Mouse (Mus musculus): ENCODE measurements around the gene Clstn2. TPM values are rescaled to one million over a fixed set of nuclear protein-coding genes. Genes with fewer than 3 reads are reported as not detected.

Clstn2 gene
- total and polyA plus RNA-seq, 2 experiments = 0.28 to 0.31 TPM

- Histone ChIP-seq H3K27me3 (ENCODE audit: control insufficient read depth, insufficient read depth, low read length) (no peaks in the 10 kb centered on the region), H3K4me1 (ENCODE audit: control insufficient read depth, insufficient read depth, low read length) (no peaks in the 10 kb centered on the region), H3K36me3 (ENCODE audit: control insufficient read depth, insufficient read depth, low read length) (no peaks in the 10 kb centered on the region), H3K9ac (ENCODE audit: low read depth, low read length) (no peak overlapping the region), H3K79me2 (ENCODE audit: control insufficient read depth, insufficient read depth, low read length) (no peaks in the 10 kb centered on the region), H3K27ac (replicated peaks; ENCODE audit: insufficient read depth, low read depth, low read length) (no peak overlapping the region), H3K4me3 (ENCODE audit: insufficient read depth, low read depth, low read length) (no peak overlapping the region)
- WGBS = 78% methylated on average over 16 of the region's 16 CpGs
- no peak for DNase-seq (ENCODE audit: extremely low read depth, low read depth, low spot score)
- no peak for TF ChIP-seq POLR2A (IDR thresholded peaks at IDR 0.05; ENCODE audit: extremely low read depth, insufficient read depth, low read length)
- TF ChIP-seq CTCF (IDR thresholded peaks at IDR 0.05; ENCODE audit: low read depth, low read length) = no peak
Observed at GRCm38 (mm10) chr9:97826077-97826947, 206.7 kb downstream of the Clstn2 start.

- WGBS = 66% methylated on average over 4 of the region's 4 CpGs
- H3K36me3 ChIP-seq (ENCODE audit: control insufficient read depth, insufficient read depth, low read length) = no peaks in the 10 kb centered on the region
- H3K27me3 ChIP-seq (ENCODE audit: control insufficient read depth, insufficient read depth, low read length) = no peaks in the 10 kb centered on the region
- TF ChIP-seq POLR2A (IDR thresholded peaks at IDR 0.05; ENCODE audit: extremely low read depth, insufficient read depth, low read length) (no peak), CTCF (IDR thresholded peaks at IDR 0.05; ENCODE audit: low read depth, low read length) (no peak)
- no peak overlapping the region for H3K4me3 ChIP-seq (ENCODE audit: insufficient read depth, low read depth, low read length)
- no peak for DNase-seq (ENCODE audit: extremely low read depth, low read depth, low spot score)
- H3K4me1 ChIP-seq (ENCODE audit: control insufficient read depth, insufficient read depth, low read length) = no peaks in the 10 kb centered on the region
- no peak overlapping the region for H3K9ac ChIP-seq (ENCODE audit: low read depth, low read length)
- H3K27ac ChIP-seq (replicated peaks; ENCODE audit: insufficient read depth, low read depth, low read length) = no peak overlapping the region
- H3K79me2 ChIP-seq (ENCODE audit: control insufficient read depth, insufficient read depth, low read length) = no peaks in the 10 kb centered on the region
Observed at GRCm38 (mm10) chr9:97817116-97817515, 215.9 kb downstream of the Clstn2 start.

GRCm38 (mm10) chr9:97816143-97816805 lies 216.7 kb downstream of the Clstn2 start:
- H3K27me3 ChIP-seq (ENCODE audit: control insufficient read depth, insufficient read depth, low read length) = no peaks in the 10 kb centered on the region
- H3K4me1 ChIP-seq (ENCODE audit: control insufficient read depth, insufficient read depth, low read length) = no peaks in the 10 kb centered on the region
- no peaks in the 10 kb centered on the region for H3K79me2 ChIP-seq (ENCODE audit: control insufficient read depth, insufficient read depth, low read length)
- H3K4me3 ChIP-seq (ENCODE audit: insufficient read depth, low read depth, low read length) = no peak overlapping the region
- TF ChIP-seq POLR2A (IDR thresholded peaks at IDR 0.05; ENCODE audit: extremely low read depth, insufficient read depth, low read length) (no peak), CTCF (IDR thresholded peaks at IDR 0.05; ENCODE audit: low read depth, low read length) (no peak)
- no peak overlapping the region for H3K9ac ChIP-seq (ENCODE audit: low read depth, low read length)
- no peaks in the 10 kb centered on the region for H3K36me3 ChIP-seq (ENCODE audit: control insufficient read depth, insufficient read depth, low read length)
- WGBS = 74% methylated on average over 3 of the region's 3 CpGs
- H3K27ac ChIP-seq (replicated peaks; ENCODE audit: insufficient read depth, low read depth, low read length) = no peak overlapping the region
- no peak for DNase-seq (ENCODE audit: extremely low read depth, low read depth, low spot score)

DNA sequence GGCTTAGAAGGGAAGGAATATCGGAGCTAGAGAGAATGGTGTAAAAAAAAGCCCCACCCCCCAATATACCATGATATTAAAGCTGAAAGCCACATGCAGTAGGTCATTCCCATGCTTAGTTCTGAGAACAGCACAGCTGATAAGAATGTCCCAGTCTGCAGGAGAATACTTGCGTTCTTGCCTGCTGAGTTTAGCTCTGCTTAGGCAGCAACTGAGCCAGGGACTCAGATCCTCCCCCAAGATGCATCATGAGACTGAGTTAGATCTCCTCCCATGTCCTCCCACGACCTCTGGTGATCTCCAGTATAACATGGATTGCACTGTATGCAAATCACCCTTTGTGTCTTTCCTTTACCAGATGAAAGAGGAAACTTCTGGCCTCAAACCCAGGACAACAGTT lies 219.8 kb downstream of the Clstn2 start:
- WGBS = 48% methylated on average over 3 of the region's 3 CpGs
- Histone ChIP-seq H3K4me1 (ENCODE audit: control insufficient read depth, insufficient read depth, low read length) (no peaks in the 10 kb centered on the region), H3K9ac (ENCODE audit: low read depth, low read length) (no peak overlapping the region), H3K4me3 (ENCODE audit: insufficient read depth, low read depth, low read length) (no peak overlapping the region), H3K36me3 (ENCODE audit: control insufficient read depth, insufficient read depth, low read length) (no peaks in the 10 kb centered on the region), H3K27ac (replicated peaks; ENCODE audit: insufficient read depth, low read depth, low read length) (no peak overlapping the region), H3K27me3 (ENCODE audit: control insufficient read depth, insufficient read depth, low read length) (no peaks in the 10 kb centered on the region), H3K79me2 (ENCODE audit: control insufficient read depth, insufficient read depth, low read length) (no peaks in the 10 kb centered on the region)
- no peak for TF ChIP-seq CTCF (IDR thresholded peaks at IDR 0.05; ENCODE audit: low read depth, low read length)
- TF ChIP-seq POLR2A (IDR thresholded peaks at IDR 0.05; ENCODE audit: extremely low read depth, insufficient read depth, low read length) = no peak
- DNase-seq (ENCODE audit: extremely low read depth, low read depth, low spot score) = no peak

GRCm38 (mm10) chr9:97807031-97807430 lies 225.9 kb downstream of the Clstn2 start:
- H3K79me2 ChIP-seq (ENCODE audit: control insufficient read depth, insufficient read depth, low read length) = no peaks in the 10 kb centered on the region
- no peak overlapping the region for H3K9ac ChIP-seq (ENCODE audit: low read depth, low read length)
- H3K27ac ChIP-seq (replicated peaks; ENCODE audit: insufficient read depth, low read depth, low read length) = no peak overlapping the region
- no peak for DNase-seq (ENCODE audit: extremely low read depth, low read depth, low spot score)
- WGBS = 87% methylated on average over 5 of the region's 5 CpGs
- TF ChIP-seq POLR2A (IDR thresholded peaks at IDR 0.05; ENCODE audit: extremely low read depth, insufficient read depth, low read length) (no peak), CTCF (IDR thresholded peaks at IDR 0.05; ENCODE audit: low read depth, low read length) (no peak)
- H3K36me3 ChIP-seq (ENCODE audit: control insufficient read depth, insufficient read depth, low read length) = no peaks in the 10 kb centered on the region
- H3K27me3 ChIP-seq (ENCODE audit: control insufficient read depth, insufficient read depth, low read length) = no peaks in the 10 kb centered on the region
- H3K4me3 ChIP-seq (ENCODE audit: insufficient read depth, low read depth, low read length) = no peak overlapping the region
- no peaks in the 10 kb centered on the region for H3K4me1 ChIP-seq (ENCODE audit: control insufficient read depth, insufficient read depth, low read length)

All from liver, adult 2 months (tissue).